Mouse (Mus musculus) central nervous system, embryonic 11.5 days (tissue): Measurements from ENCODE around the gene Olfr703. TPM values are rescaled to one million over a fixed set of nuclear protein-coding genes. Genes with fewer than 3 reads are reported as not detected.

Experiments used
- polyA plus RNA-seq: library from polyadenylated mRNA; depleted of rRNA; stranded (reverse); fragments of >200 nt; gene quantifications from 2 replicates; pipeline ENCODE4 v1.2.3, GENCODE M21; 2012; rRNA removed

Gene Olfr703
- polyA plus RNA-seq: not detected in 2 replicates

GRCm38 (mm10) chr7:106843060-106843459, at the start of gene Olfr703:
TSS of gene Olfr703 (plus strand) at chr7:106843360.

DNA sequence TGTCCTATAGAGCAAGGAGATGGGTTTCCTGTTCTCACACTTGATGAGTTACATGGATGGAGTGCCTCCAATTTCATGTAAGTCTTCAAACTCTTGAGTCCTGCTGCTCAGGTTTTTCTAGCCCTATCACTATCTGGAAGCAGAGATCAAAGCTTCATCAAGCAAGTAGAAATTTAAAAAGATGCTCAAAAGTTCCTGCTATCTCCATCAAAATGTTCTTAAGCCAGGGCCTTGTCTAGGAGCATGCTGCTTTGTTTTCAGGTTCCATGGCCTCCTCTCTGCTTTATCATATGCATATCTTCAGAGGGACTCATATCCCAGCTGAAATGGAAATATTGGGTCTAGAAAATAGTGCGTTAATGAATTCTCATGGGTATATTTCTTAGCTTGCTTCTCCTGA, 34.4 kb upstream of the Olfr703 start, which contains the start of gene Olfr700:
Gene Olfr700 (minus strand): TSS at position 101 of the 400 bp plus-strand sequence.

GRCm38 (mm10) chr7:106813829-106814228, 29.3 kb upstream of the Olfr703 start, which contains the start of gene Olfr701:
TSS of gene Olfr701 (plus strand) at chr7:106814129.

DNA sequence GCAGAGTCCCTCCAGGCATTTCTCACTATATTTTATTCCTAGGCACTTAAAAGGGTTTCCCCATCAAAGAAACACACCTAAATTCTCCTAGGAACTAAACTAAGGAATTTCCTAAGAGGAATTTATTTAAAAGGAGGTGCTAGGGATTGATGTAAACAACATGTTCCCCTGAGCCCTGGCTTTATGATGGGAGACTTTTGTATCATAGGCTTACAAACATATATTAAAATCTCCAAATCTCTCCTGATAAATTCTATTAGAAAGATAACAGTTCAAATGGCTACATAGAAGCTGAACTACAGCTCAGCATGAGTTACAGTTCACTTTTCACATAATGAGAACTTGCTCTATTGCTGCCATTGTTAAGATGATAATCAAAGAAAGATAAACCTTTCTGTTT, 9.4 kb upstream of the Olfr703 start, which contains the start of gene Olfr702:
Gene Olfr702 (minus strand): TSS at position 101 of the 400 bp plus-strand sequence.

DNA sequence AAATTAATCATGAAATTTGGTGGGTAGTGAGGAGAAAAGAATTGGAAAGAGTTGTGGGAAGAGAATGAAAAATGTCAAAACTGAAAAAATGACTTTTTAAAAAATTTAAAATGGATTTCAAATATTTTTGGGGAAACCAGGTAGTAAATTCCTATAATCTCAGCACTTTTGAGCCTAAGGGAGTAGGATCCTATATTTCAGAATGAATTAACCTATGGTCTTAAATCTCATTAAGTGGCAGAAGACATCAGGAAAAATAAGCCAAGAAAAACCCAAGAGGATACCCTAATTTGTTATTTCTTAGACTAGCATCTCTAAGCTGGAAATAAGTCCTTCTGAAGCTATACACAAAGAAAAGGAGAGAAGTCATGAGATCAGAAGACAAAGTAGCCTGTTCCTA, 19.7 kb downstream of the Olfr703 start, which contains the start of gene Olfr704:
Gene Olfr704 (plus strand): TSS at position 301 of the 400 bp plus-strand sequence.

GRCm38 (mm10) chr7:106876791-106877190, 33.6 kb downstream of the Olfr703 start, which contains the start of gene Olfr705:
TSS of gene Olfr705 (minus strand) at chr7:106876891.

DNA sequence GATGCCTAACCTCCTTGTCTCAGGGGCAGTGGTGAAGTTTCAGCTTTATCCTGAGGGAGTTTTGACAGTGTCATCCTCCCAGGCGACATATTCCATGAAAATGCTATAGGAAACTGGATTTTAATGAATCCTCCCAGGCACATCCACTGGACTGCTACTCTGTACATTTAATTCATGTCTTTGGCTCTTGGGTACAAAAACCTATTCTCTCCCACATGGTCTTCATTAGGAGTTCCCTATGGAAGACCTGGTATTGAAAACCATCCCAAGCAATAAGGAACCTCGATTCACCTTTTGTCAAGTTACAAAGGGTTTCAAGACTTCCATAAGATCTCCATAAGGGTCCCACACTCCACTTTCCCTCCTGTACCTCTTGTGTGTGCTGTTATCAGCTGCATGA, 44.9 kb downstream of the Olfr703 start, which contains the start of gene Olfr706:
Gene Olfr706 (minus strand): TSS at position 101 of the 400 bp plus-strand sequence.

Other genes with a start within 250 kb of the Olfr703 start
- not detected in 2 replicates for gene Olfr693, start 162.8 kb upstream of the Olfr703 start, polyA plus RNA-seq
- not detected in 2 replicates for gene Olfr694, start 151.5 kb upstream of the Olfr703 start, polyA plus RNA-seq
- gene Olfr695, start 127.0 kb upstream of the Olfr703 start, polyA plus RNA-seq: not detected in 2 replicates
- not detected in 2 replicates for gene Olfr697, start 100.9 kb upstream of the Olfr703 start, polyA plus RNA-seq
- gene Olfr698, start 88.0 kb upstream of the Olfr703 start, polyA plus RNA-seq: not detected in 2 replicates
- not detected in 2 replicates for gene Olfr699, start 50.2 kb upstream of the Olfr703 start, polyA plus RNA-seq
- gene Olfr700, start 34.5 kb upstream of the Olfr703 start, polyA plus RNA-seq: not detected in 2 replicates
- gene Olfr701, start 29.2 kb upstream of the Olfr703 start, polyA plus RNA-seq: not detected in 2 replicates
- gene Olfr702, start 9.5 kb upstream of the Olfr703 start, polyA plus RNA-seq: not detected in 2 replicates
- not detected in 2 replicates for gene Olfr704, start 19.8 kb downstream of the Olfr703 start, polyA plus RNA-seq
- gene Olfr705, start 33.5 kb downstream of the Olfr703 start, polyA plus RNA-seq: not detected in 2 replicates
- not detected in 2 replicates for gene Olfr706, start 44.8 kb downstream of the Olfr703 start, polyA plus RNA-seq
- gene Olfr707, start 57.9 kb downstream of the Olfr703 start, polyA plus RNA-seq: not detected in 2 replicates
- not detected in 2 replicates for gene Olfr1532-ps1, start 64.6 kb downstream of the Olfr703 start, polyA plus RNA-seq
- gene Olfr709-ps1, start 88.9 kb downstream of the Olfr703 start, polyA plus RNA-seq: not detected in 2 replicates
- not detected in 2 replicates for gene Olfr710, start 105.0 kb downstream of the Olfr703 start, polyA plus RNA-seq
- gene Olfr6, start 120.6 kb downstream of the Olfr703 start, polyA plus RNA-seq: not detected in 2 replicates
- gene Olfr711, start 132.1 kb downstream of the Olfr703 start, polyA plus RNA-seq: not detected in 2 replicates
- not detected in 2 replicates for gene Olfr2, start 162.7 kb downstream of the Olfr703 start, polyA plus RNA-seq
- not detected in 2 replicates for gene Olfr713, start 187.8 kb downstream of the Olfr703 start, polyA plus RNA-seq
- gene Olfr714, start 227.6 kb downstream of the Olfr703 start, polyA plus RNA-seq: not detected in 2 replicates
- not detected in 2 replicates for gene Olfr17, start 249.9 kb downstream of the Olfr703 start, polyA plus RNA-seq